11 mouse cellular contexts compared by ENCODE assay signal in genomic region chr7:136293536-136294145, GRCm38 (mm10).
DNase-seq lines count a peak whose midpoint lies in the region; ATAC-seq and TF ChIP-seq lines count a peak whose summit lies in the region.
"Had no signal": no experiment of that assay in that cellular context is flagged by ENCODE, and none has a peak within 500 bp of the region (broad histone marks: within the 10 kb centered on the region; RNA-seq: fewer than 3 reads in every experiment).

No protein-coding gene starts in this region.

- peak; percentile 89 for DNase-seq in heart, adult 11 months
- no peak for DNase-seq in heart, postnatal 10 days
- DNase-seq in midbrain, embryonic 14.5 days = peak; percentile 14
- DNase-seq in adrenal gland, postnatal 14 days = peak; percentile 62
- DNase-seq in limb, embryonic 10.5 days (ENCODE audit: low spot score) = no peak
- no peak for DNase-seq in frontal cortex, postnatal 14 days (ENCODE audit: low spot score in 2 of 2)
- no peak for DNase-seq in lung, adult 2 months
- DNase-seq: cerebellum, adult 2 months had no signal

- no peaks in the 10 kb centered on the region for H3K9me3 ChIP-seq in midbrain, embryonic 14.5 days (ENCODE audit: control insufficient read depth, low read length)
- H3K9me3 ChIP-seq in midbrain, embryonic 16.5 days (replicated peaks; ENCODE audit: control insufficient read depth, low read length, poor library complexity, severe bottlenecking) = no peaks in the 10 kb centered on the region
- no peaks in the 10 kb centered on the region for H3K9me3 ChIP-seq in limb, embryonic 10.5 days (replicated peaks)

- H3K27ac ChIP-seq in midbrain, embryonic 14.5 days (replicated peaks; ENCODE audit: low read depth, low read length) = no peak overlapping the region
- no peak overlapping the region for H3K27ac ChIP-seq in midbrain, embryonic 16.5 days (ENCODE audit: low read length)
- peak overlapping the region; percentile 61; the same call in 1 of the 2 replicates for H3K27ac ChIP-seq in limb, embryonic 10.5 days

- WGBS in midbrain, embryonic 14.5 days = 77% methylated on average over 6 of the region's 6 CpGs
- WGBS in midbrain, embryonic 16.5 days = 67% methylated on average over 6 of the region's 6 CpGs
- WGBS in limb, embryonic 10.5 days = 83% methylated on average over 6 of the region's 6 CpGs
- WGBS in lung, adult 2 months = 40% methylated on average over 6 of the region's 6 CpGs

- H3K4me2 ChIP-seq in midbrain, embryonic 14.5 days (ENCODE audit: low read length) = no peak overlapping the region
- H3K4me2 ChIP-seq in midbrain, embryonic 16.5 days (ENCODE audit: low read length) = no peak overlapping the region
- H3K4me2 ChIP-seq: liver, embryonic 11.5 days had no signal

- no peak overlapping the region for H3K4me3 ChIP-seq in midbrain, embryonic 14.5 days (replicated peaks; ENCODE audit: low read depth, low read length)
- no peak overlapping the region for H3K4me3 ChIP-seq in midbrain, embryonic 16.5 days (ENCODE audit: low read depth, low read length)
- no peak overlapping the region for H3K4me3 ChIP-seq in limb, embryonic 10.5 days
- H3K4me3 ChIP-seq in lung, adult 2 months (replicated peaks; ENCODE audit: extremely low read depth, low read depth, low read length) = no peak overlapping the region

- no peaks in the 10 kb centered on the region for H3K36me3 ChIP-seq in midbrain, embryonic 14.5 days (ENCODE audit: control insufficient read depth, insufficient read depth, low read length)
- no peaks in the 10 kb centered on the region for H3K36me3 ChIP-seq in midbrain, embryonic 16.5 days (ENCODE audit: control insufficient read depth, insufficient read depth, low read length)
- no peaks in the 10 kb centered on the region for H3K36me3 ChIP-seq in limb, embryonic 10.5 days

- no peak for TF ChIP-seq POLR2A in lung, adult 2 months (IDR thresholded peaks at IDR 0.05; ENCODE audit: borderline replicate concordance, extremely low read depth, low read depth, low read length)

- no peak for TF ChIP-seq CTCF in lung, adult 2 months (IDR thresholded peaks at IDR 0.05; ENCODE audit: insufficient read depth, low read length)

- H3K9ac ChIP-seq in midbrain, embryonic 14.5 days (replicated peaks; ENCODE audit: low read length) = no peak overlapping the region
- no peak overlapping the region for H3K9ac ChIP-seq in midbrain, embryonic 16.5 days (ENCODE audit: low read depth, low read length)

- H3K27me3 ChIP-seq in midbrain, embryonic 14.5 days (ENCODE audit: control insufficient read depth, insufficient read depth, low read length) = no peaks in the 10 kb centered on the region
- no peaks in the 10 kb centered on the region for H3K27me3 ChIP-seq in midbrain, embryonic 16.5 days (ENCODE audit: control insufficient read depth, insufficient read depth, low read depth, low read length)
- H3K27me3 ChIP-seq in limb, embryonic 10.5 days (ENCODE audit: low read depth, poor library complexity, severe bottlenecking) = no peaks in the 10 kb centered on the region

- no peak for ATAC-seq in midbrain, embryonic 14.5 days (ENCODE audit: low FRiP score, low TSS enrichment)
- no peak for ATAC-seq in midbrain, embryonic 16.5 days
- ATAC-seq: forebrain, embryonic 16.5 days had no signal

- intact Hi-C loops in heart, postnatal 10 days (cut with DNase I) = loop anchor here (10.0 kb wide), 1 partner anchor 459 kb away; no protein-coding TSS in a partner anchor

- no peaks in the 10 kb centered on the region for H3K4me1 ChIP-seq in midbrain, embryonic 14.5 days (ENCODE audit: control insufficient read depth, insufficient read depth, low read length)
- 0 out of 2 replicates have a peak, but pooled peaks cover 3% of the 10 kb centered on the region for H3K4me1 ChIP-seq in midbrain, embryonic 16.5 days (ENCODE audit: control insufficient read depth, insufficient read depth, low read length)
- H3K4me1 ChIP-seq in limb, embryonic 10.5 days = peaks cover 20% of the 10 kb centered on the region
- no peaks in the 10 kb centered on the region for H3K4me1 ChIP-seq in lung, adult 2 months (ENCODE audit: control insufficient read depth, insufficient read depth, low read length)

Comparison
In these comparisons a context has a peak if more than half of its experiments do, and no peak if none do; other contexts are left out.
1. DNase-seq: peak in heart, adult 11 months (single experiment), midbrain, embryonic 14.5 days (single experiment) and adrenal gland, postnatal 14 days (single experiment); none in heart, postnatal 10 days (0 of 2), limb, embryonic 10.5 days (single experiment), frontal cortex, postnatal 14 days (0 of 2) and lung, adult 2 months (single experiment).